Mouse (Mus musculus): ENCODE results near the gene Gm43720.

Gm43720 gene

DNA sequence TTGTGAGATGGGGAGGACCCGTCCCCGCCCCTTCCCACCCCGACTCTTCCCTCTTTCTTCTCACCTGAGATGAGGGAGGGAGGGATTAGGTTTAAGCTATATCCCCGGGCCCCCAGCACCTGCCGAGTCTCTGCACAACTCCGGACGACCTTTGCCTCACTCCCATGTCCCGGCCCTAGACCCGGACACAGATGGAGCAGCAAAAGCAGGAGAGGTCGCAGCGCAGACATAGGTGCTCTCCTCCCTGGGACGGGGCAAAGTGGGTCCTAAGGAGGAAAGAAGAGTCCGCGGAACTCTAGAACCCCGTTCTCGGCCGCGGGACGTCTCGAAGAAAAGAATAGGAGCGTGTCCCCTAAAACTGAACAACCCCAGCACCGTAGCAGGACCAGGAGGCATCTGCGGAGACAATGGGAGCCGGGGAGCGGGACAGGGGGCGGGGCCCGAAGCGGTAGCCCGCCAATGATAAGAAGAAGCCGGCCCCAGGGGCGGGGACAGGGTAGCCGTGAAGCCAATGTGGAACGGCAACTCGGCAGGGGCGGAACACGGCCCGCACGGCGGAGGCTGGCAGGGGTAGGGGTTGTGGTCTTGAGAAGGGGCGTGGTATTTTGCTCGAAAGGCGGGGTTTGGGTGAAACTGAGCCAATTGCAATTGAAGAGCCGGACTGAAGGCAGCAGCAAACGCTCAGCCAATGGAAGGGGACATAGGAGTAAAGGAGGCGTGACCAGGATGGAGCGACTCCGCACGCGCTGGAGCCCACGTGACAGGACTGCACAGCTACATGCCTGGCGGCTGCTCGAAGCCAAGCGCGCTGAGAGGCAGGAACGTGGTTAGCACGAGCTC, at the start of gene Gm43720, which contains the start of the genes Gpc2 and Stag3:
Gene Gm43720, minus strand, starts transcription at position 374 of the 840 bp plus-strand sequence.
Gene Gpc2, minus strand, starts transcription at position 421 of the 840 bp plus-strand sequence.
Gene Stag3, plus strand, starts transcription at position 656 of the 840 bp plus-strand sequence.
- peak; percentile 84 for DNase-seq (ENCODE audit: low spot score)

DNA sequence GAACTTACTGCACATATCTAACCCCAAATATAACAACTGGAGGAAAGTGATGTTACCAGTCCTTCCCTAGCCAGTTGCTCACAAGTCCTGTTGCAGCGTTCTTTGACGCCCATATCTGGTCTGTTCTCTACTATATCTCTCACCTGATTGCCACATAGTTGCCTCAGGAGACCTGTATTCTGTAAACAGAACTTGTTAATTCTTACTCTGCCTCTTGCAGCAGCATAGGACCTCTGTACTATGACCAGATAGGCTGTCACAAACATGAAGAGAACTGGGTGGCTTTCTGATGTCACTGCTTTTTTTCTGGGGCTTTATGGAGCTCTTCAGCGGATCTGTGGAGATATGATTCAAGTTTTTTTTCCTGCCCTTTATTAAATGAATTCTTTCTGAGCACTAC, 33.0 kb upstream of the Gm43720 start:
- DNase-seq (ENCODE audit: low spot score): no peak

DNA sequence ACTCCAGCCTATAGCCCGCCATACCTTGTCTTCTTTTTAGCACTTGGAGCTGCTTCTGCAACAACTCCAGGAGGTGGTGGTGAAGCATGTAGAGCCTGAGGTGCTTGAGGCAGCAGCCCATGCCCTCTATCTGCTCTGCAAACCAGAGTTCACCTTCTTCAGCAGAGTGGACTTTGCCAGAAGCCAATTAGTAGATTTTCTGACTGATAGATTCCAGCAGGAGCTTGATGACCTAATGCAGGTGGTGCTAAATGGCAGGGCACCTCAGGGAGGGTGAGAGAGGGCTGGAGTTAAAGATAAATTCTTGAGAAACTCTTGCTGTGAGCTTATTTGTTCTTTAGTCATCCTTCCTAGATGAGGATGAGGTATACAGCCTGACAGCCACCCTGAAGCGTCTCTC, 19.9 kb upstream of the Gm43720 start:
- DNase-seq (ENCODE audit: low spot score): no peak

DNA sequence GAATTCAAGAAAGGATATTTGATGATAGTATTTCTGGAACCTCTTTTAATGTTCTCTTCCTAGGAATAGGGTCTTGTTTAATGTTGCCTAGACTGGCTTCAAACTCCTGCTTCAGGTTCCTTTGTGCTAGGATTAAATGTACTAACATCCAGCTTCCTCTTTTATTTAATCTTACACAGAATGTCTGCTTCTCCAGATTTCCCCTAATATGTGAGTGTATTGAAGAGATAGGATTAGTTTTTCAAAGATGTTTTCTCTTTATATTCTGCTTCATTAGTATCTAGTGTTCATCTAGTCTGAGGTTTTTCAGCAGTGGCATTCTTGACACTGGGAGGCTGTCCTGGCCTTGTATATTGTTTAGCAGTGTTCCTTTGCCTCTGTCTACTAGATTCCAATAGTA, 14.4 kb upstream of the Gm43720 start:
- no peak for DNase-seq (ENCODE audit: low spot score)

DNA sequence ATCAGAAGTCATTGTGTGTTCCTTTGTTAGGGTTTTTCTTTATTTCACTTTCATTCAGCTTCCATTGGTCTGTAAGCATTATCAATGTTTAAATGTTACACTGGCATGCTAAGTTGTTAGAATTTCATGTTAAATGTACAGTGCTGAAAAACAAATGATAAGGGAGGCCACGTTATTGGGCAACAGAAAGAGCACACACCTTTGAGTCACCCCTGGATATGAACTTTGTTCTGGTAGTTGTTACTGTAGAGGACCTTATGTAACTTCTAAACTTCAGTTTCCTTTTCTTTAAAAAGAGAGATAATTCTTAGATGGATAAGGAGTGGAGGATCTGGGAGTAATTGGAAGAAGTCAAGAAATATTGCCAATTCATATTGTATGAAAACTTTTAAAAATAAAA, 11.9 kb upstream of the Gm43720 start:
- DNase-seq (ENCODE audit: low spot score): no peak

DNA sequence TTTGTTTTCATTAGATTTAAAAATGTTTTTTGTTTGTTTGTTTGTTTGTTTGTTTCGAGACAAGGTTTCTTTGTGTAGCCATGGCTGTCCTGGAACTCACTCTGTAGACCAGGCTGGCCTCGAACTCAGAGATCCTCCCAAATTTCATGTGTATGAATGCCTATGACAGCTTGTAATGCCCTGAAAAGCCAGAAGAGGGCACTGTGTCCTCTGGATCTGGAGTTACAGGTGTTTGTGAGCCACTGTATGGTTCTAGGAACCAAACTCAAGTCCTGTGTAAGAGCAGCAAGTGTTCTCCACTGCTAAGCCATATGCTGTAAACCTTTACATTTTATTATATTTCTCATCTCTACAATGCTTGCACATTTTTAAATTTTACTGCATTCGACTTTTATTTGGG, 8.1 kb upstream of the Gm43720 start:
- DNase-seq (ENCODE audit: low spot score): no peak

DNA sequence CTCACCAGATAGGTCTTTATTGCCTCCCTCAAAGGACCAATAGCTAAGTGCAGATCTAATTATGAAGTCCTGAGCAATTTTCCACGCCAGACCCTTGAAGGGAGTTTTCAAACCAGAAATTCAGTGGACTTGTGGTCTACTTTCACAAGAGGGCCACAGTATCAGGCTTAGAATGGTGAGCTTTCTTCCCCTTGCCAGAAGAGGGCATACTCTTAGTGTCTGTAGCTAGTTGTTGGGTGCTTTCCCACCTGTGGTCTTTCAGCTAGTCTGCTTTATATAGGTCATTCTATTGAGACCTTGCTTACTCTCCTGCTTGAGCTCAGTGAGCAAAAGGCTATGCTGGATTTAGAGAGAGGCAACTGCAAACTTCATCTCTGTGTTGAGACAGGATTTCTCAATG, 3.8 kb upstream of the Gm43720 start:
- DNase-seq (ENCODE audit: low spot score): no peak

DNA sequence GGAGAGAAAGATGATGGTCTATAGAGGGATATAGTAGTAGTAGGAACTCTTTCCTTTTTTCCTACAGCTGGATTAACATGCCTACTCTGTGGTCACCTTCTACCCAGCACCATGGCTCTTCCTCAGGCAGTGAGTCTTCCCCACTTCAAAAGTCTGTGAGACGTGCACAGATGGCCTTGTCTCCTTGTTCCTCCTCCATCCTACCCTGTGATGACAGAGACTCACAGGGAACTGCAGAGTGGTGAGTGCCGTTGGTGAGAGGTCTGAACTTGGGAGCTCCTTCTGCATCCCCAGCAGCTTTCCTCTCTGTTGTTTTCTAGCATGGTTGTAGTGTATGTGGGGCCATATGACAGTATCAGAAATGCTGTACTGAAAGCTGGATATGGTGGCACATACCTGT, 2.0 kb upstream of the Gm43720 start:
- DNase-seq (ENCODE audit: low spot score): no peak

DNA sequence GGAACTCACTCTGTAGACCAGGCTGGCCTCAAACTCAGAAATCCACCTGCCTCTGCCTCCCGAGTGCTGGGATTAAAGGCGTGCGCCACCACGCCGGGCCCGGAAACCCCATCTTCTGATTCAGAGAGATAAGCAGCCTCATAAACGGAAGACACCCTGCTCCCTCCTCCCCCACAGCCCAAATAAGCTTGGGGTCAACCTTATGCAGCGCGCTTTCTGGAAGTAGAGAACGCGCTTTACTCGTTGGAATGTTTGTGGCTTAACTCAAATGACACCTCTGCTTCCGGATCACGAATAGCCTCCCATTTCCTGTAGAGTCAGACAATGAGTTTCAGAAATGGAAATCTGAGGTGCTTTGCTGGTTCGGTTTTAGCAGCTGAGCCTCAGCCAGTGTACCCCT, 1.1 kb upstream of the Gm43720 start:
- no peak for DNase-seq (ENCODE audit: low spot score)

DNA sequence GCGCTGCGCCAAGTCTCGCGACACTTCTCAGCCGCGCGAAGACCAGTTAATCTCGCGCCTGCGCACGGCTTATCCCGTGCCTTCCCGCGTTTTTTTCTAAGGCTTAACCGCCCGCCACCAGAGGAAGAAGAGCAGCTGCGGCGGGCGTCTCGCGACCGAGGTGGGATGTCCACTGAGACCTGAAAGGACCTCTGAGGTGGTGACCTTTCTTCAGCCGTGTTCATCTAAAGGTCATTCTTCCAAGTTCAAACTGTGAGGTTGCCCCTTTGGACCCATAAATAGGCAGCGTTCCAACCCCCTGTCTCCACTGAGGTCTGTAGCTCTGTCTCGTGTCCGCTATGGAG, 639 bp upstream of the Gm43720 start:
- DNase-seq (ENCODE audit: low spot score): no peak

DNA sequence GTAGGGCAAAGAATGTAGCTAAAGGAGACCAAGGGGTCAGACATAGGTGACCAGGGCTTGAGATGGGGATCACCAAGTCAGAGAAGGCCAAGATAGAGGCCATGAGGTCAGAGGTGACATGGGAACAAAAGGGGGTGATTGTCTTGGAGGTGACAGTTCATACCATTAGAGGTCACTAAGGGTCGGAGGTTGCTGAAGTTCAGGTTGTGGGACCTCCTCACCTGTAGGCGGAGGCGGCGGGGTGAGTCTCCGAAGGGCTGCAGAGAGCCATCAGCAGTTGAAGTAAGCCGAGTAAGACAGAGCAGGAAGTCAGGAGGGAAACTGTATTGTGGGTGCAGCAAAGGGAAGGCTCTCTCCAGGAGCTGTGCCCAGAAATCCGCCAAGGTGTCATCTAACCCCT, 1.8 kb downstream of the Gm43720 start:
- no peak for DNase-seq (ENCODE audit: low spot score)

DNA sequence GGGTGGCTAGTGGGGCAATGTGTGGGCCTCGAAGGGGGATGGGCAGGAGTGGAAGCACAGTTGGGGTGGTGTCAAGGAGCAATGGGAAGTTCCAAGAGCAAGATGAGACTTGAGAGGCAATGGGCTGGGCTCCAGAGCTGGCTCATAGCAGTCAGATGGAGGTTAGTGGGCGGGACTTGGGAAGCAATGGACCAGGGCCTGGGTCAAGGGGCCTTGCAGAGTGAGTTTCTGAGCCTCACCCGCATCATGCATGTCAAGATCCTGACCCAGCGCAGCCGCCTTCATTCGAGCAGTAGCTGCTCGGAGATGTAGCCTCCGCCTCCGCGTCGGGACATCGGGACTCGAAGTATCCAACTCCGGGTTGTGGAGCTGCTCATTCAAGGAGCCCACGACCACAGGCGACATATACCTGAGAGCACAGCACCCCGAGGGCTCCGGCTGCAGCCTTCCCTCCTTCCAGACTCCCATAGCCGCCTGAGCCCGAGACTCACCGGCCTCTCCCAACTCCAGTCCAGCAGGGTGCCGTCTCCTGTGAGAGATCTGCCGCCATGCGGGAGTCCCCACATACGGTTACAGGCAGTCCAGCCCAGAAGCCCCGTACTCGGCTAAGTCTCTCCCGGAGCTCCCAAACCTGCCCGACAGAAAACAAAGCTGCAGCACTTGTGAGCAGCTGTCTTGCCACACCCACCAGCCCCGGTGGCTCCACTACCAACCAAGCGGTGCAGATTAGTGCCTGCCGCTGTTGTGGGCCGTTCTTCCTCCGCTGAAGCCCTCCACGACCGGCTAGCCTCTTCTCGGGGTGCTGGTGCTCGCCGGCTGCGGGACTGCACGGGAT, 4.3 kb downstream of the Gm43720 start:
- DNase-seq (ENCODE audit: low spot score): no peak

DNA sequence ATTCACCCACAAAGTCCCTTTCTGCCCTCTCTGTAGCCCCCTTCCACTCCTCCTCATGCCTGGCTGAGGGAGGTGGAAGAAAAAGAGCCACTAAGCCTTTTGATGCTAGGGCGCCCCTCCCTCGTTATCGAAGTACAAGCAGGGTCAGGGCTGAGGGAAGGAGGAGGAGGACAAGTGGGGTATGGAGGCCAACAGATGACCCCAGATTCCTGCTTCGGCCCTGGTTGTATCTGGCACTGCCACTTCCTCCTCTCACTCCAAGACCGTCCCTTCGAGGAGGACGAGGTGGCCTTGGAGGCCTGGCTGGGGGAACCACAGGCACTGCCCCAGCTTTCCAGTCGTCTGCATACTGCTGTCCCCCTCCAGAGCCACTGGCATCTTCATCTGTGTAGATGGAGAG, 5.6 kb downstream of the Gm43720 start:
- DNase-seq (ENCODE audit: low spot score): no peak

DNA sequence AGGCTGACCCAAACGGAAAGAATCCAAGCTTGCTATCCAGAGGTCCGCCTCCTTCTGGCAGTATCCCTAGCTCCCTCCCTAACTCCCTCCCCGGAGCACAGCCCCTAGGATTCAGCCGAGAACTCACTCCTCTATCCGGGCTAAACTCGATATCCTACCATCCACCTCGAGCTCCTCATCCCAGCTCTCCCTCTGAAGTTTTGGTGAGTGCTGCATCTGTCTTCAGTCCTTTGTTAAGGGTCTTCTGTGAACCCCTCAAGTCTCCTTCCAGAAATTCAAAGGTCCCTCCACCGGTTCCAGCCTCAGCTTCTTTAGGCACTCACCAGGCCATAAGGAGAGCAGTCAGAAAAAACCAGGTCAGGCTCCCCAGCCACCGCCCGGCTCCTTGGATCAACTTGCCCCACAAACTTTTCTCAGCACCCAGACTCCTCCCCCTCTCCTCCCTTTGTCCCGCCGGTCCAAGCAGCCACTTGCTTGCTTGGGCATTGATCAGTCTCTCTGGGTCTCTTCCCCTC, 7.3 kb downstream of the Gm43720 start, which contains the start of gene Gal3st4:
Gene Gal3st4, minus strand, starts transcription at position 432 of the 515 bp plus-strand sequence.
- no peak for DNase-seq (ENCODE audit: low spot score)

DNA sequence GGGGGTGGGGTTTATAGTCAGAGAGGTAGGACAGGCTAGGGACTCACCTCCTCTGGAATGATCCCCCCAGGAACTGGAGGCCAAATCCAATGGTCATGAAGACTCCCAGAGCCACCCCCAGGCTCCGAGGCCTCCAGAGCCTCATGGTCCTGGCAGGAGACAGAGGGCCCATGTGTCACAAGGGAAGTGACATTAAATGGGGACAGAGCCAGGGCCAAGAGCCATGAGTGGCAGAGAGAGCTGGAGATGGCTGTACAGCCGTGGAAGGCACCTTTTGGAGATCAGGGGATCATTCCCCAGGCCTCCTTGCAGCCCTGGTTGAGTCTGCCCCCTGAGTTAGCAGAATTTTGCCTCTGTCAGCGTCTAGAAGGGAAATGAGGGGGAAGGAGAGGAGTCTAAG, 8.5 kb downstream of the Gm43720 start:
- no peak for DNase-seq (ENCODE audit: low spot score)

DNA sequence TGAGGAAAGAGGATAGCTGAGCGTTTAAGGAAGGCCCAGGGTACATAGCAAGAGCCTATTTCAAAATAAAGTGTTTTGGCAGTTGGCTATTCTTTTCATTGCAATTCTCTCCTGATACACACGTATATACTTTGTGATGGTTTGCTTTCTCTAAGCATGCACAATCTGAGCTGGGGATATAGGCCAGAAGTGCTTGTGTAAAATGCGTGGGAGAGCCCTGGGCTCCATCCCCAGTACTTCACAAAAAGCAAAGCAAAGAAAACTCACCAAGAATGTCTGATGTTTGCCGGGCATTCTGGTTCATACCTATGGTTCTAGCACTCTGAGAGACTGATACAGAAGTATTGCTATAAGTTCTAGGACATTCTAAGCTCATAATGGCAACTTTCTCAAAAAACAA, 10.8 kb downstream of the Gm43720 start:
- no peak for DNase-seq (ENCODE audit: low spot score)

DNA sequence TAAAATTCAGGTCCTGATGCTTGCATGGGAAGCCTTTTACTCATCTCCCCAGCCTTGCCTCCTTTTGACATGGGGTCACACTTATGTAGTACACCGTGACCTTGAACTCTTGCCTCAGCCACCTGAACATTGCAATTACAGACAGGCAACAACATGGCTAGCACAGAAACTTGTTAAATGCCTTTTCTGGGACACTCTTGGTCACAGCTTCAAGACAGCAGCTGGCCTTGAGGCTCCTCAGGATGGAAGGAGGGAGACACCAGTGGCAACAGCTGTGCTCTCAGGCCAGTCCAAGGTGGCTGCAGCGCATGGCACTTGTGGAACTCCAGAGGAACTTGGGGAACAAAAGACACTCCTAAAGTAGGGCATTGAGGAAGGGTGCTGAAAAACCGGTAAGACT, 12.6 kb downstream of the Gm43720 start:
- DNase-seq (ENCODE audit: low spot score): no peak

DNA sequence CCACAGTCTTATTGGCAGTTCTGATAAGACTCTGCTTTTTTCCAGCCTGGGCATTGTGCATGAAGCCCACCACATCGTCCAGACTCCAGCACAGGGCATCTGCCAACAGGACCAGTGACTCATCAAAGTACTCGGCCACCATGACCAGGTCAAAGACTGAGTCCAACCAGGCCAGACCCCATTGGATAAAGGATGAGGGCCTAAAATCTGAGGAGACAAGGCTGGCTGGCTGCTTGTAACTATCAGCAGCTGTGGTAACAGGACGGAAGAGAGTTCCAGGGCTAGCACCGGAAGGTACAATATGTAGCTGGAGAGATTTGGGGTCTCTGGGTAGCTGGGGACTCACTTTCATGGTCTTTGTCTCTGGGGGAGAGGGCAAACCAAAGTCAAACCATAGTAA, 14.0 kb downstream of the Gm43720 start:
- DNase-seq (ENCODE audit: low spot score): no peak

DNA sequence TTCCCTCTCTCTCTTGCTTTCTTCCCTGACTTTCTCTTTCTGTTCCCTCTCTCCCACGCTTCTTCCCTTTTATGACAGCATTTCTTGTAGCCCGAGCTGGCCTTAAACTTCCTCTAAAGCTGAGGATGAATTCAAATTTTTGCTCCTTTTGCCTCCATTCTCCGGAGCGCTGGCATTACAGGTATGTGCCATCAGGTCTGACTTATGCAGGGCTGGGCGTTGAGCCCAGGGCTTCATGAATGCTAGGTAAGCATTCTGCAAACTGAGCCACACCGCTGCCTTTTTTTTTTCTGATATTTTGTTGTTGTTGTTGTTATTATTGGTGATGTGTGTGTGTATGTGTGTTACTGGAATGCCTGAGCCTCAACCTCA, 15.6 kb downstream of the Gm43720 start:
- no peak for DNase-seq (ENCODE audit: low spot score)

DNA sequence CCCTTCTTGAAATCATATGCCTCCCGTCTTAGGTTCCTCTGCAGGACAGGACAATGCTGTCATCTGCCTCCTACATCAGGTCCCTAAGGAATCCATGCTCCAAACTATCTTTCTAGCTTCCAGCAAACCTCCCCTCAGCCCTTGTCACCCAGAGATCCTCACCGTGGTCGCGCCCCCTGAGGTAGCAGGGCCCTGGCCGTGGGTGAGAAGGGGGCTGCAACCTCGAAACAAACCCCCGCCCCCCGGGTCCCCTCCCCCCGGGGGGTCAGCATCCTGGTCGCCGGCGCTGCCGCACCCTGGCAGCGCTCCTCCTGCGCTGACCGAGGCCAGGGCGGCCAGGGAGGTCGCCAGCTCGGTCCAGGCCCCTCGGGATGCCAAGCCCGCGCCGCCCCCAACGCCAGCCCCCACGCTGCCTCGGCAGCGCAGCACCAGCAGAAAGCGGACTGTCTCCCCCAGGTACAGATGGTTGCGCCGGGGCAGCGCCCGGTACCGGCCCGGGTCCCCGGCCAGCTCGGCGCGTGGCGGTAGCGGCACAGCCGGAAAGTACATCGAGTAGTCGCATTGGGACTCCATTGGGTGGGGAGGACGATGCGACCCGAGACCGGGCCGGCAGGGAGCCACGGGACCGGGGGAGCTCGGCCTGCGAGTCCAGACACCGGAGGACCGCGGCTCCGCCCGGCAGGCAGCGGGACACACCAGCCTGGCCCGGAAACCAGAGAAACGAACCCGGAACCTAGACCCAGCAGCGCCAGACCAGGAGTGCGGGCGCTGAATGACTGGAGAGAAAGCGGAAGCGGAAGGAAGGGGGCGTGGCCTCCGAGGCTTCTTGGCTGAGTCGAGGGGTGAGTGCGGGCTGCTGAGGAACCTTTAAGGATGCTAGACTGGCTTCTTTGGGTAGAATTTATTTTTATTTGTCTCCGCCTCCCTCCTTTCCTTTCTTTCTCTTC, 16.2 kb downstream of the Gm43720 start, which contains the start of gene BC037034:
Gene BC037034, minus strand, starts transcription at position 774 of the 947 bp plus-strand sequence.
- DNase-seq (ENCODE audit: low spot score): peak; percentile 83

DNA sequence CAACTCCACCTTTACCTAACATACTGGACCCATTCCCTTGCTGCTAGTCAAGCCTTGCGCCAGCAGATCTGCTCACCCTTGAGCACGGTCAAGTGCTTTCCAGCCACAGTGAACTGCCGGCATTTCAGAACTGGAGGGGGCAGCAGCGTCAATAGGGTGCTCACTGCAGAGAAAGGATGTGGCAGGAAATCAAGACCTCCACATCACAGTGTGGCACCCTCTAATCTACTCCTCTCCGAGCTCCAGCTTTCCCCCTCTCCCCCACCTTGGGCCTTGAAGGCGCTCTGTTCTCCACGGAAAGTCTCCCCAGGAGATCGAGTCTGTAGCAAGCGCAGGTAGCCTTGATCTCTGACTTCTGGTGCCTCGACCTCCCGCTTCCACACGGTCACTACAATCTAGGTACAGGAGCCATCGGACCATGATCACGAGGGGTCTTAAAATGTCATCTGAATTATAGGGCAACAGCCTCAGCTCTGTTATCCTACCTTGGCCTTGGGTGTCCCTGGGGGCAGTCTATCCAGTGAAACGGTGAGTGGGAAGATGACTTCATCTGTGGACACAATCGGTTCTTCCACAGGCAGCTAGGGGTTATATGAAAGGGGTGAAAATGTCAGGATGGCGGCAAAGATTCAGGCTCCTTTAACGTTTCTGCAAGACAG, 17.0 kb downstream of the Gm43720 start:
- no peak for DNase-seq (ENCODE audit: low spot score)

All from spleen, adult 12 weeks (tissue).